Comparison of ENCODE assay signal across 8 mouse cellular contexts in genomic region chr9:107738841-107739202, GRCm38 (mm10). TPM values are rescaled to one million over a fixed set of nuclear protein-coding genes. Genes with fewer than 3 reads are reported as not detected.
DNase-seq lines count a peak whose midpoint lies in the region; ATAC-seq lines count a peak whose summit lies in the region.

No protein-coding gene starts in this region.

- H3K36me3 ChIP-seq in forebrain, embryonic 14.5 days (ENCODE audit: control insufficient read depth, insufficient read depth, low read length): peaks cover 57% of the 10 kb centered on the region
- H3K36me3 ChIP-seq in kidney, embryonic 14.5 days (ENCODE audit: control insufficient read depth, insufficient read depth, low read length): peaks cover 56% of the 10 kb centered on the region

- DNase-seq in lung, adult 18-20 months: peak; percentile 45 to 47
- no peak for DNase-seq in lung, postnatal 25 days (ENCODE audit: low spot score)
- DNase-seq in adrenal gland, postnatal 36 days: peak; percentile 28 to 45
- no peak for DNase-seq in forebrain, embryonic 14.5 days (ENCODE audit: low spot score)
- DNase-seq in lung, postnatal 10 days: peak; percentile 61
- DNase-seq in spleen, postnatal 4 days (ENCODE audit: low spot score in 2 of 2): peak; percentile 32 to 76
- DNase-seq in gastrocnemius, postnatal 10 days: no peak

- H3K9me3 ChIP-seq in forebrain, embryonic 14.5 days (replicated peaks; ENCODE audit: control insufficient read depth, low read length): no peaks in the 10 kb centered on the region
- H3K9me3 ChIP-seq in kidney, embryonic 14.5 days (ENCODE audit: control insufficient read depth, low read length): no peaks in the 10 kb centered on the region

- H3K4me1 ChIP-seq in forebrain, embryonic 14.5 days (ENCODE audit: control insufficient read depth, insufficient read depth, low read length): peaks cover 27% of the 10 kb centered on the region
- peaks cover 31% of the 10 kb centered on the region for H3K4me1 ChIP-seq in kidney, embryonic 14.5 days (ENCODE audit: control insufficient read depth, insufficient read depth, low read length)

- H3K9ac ChIP-seq in forebrain, embryonic 14.5 days (ENCODE audit: low read length): no peak overlapping the region
- no peak overlapping the region for H3K9ac ChIP-seq in kidney, embryonic 14.5 days (ENCODE audit: low read depth, low read length)

- WGBS in forebrain, embryonic 14.5 days: 44% methylated on average over 4 of the region's 4 CpGs
- WGBS in kidney, embryonic 14.5 days: 53% methylated on average over 4 of the region's 4 CpGs

- H3K27me3 ChIP-seq in forebrain, embryonic 14.5 days (replicated peaks; ENCODE audit: control insufficient read depth, insufficient read depth, low read length): no peaks in the 10 kb centered on the region
- H3K27me3 ChIP-seq in kidney, embryonic 14.5 days (ENCODE audit: control insufficient read depth, insufficient read depth, low read length): no peaks in the 10 kb centered on the region

- no peak overlapping the region for H3K4me2 ChIP-seq in forebrain, embryonic 14.5 days (ENCODE audit: low read length)
- no peak overlapping the region for H3K4me2 ChIP-seq in kidney, embryonic 14.5 days (replicated peaks; ENCODE audit: low read depth, low read length)

- no peak overlapping the region for H3K27ac ChIP-seq in forebrain, embryonic 14.5 days (ENCODE audit: low read depth, low read length)
- 0 out of 2 replicates have a peak overlapping the region, but pooled peaks have one; percentile 26 for H3K27ac ChIP-seq in kidney, embryonic 14.5 days (ENCODE audit: low read depth, low read length)

- ATAC-seq in forebrain, embryonic 14.5 days: peak; percentile 5; the same call in 1 of the 2 replicates
- peak; percentile 14 for ATAC-seq in kidney, embryonic 14.5 days (ENCODE audit: low FRiP score, low TSS enrichment)

- no peak overlapping the region for H3K4me3 ChIP-seq in forebrain, embryonic 14.5 days (ENCODE audit: low read depth, low read length)
- H3K4me3 ChIP-seq in kidney, embryonic 14.5 days (ENCODE audit: low read length): no peak overlapping the region

RNA-seq across cellular contexts. Expression of gene Sema3f, which starts 28.5 kb away (rescaled TPM):
- 10 to 100 TPM; 22.6 to 41.3 TPM for total RNA-seq in adrenal gland, postnatal 36 days (2021)
- polyA plus RNA-seq in forebrain, embryonic 14.5 days (2014; fragmentation: Nextera tagmentation; extraction: Ambion mirVana): 7.4 and 12.2 TPM in 2 replicates
- polyA plus RNA-seq in kidney, embryonic 14.5 days (2014; fragmentation: Nextera tagmentation; extraction: Ambion mirVana): 32.4 and 38.4 TPM in 2 replicates
- total RNA-seq in gastrocnemius, postnatal 10 days (2021): 10 to 100 TPM; 11.9 to 18.0 TPM

RNA-seq across cellular contexts. Expression of gene Rbm5, which starts 32.0 kb away (rescaled TPM):
- total RNA-seq in adrenal gland, postnatal 36 days (2021): 100 to 1,000 TPM in 1 of 2 experiments, 10 to 100 TPM in 1; 91.6 to 126 TPM
- 188 and 210 TPM in 2 replicates for polyA plus RNA-seq in forebrain, embryonic 14.5 days (2014; fragmentation: Nextera tagmentation; extraction: Ambion mirVana)
- polyA plus RNA-seq in kidney, embryonic 14.5 days (2014; fragmentation: Nextera tagmentation; extraction: Ambion mirVana): 128 and 193 TPM in 2 replicates
- 10 to 100 TPM; 39.2 to 71.2 TPM for total RNA-seq in gastrocnemius, postnatal 10 days (2021)

RNA-seq across cellular contexts. Expression of gene Gnat1, which starts 59.3 kb away (rescaled TPM):
- total RNA-seq in adrenal gland, postnatal 36 days (2021): not detected
- 0.28 and 0.66 TPM in 2 replicates for polyA plus RNA-seq in forebrain, embryonic 14.5 days (2014; fragmentation: Nextera tagmentation; extraction: Ambion mirVana)
- polyA plus RNA-seq in kidney, embryonic 14.5 days (2014; fragmentation: Nextera tagmentation; extraction: Ambion mirVana): 4.7 and 5.3 TPM in 2 replicates
- total RNA-seq in gastrocnemius, postnatal 10 days (2021): not detected

Comparison
In these comparisons a context has a peak if more than half of its experiments do, and no peak if none do; other contexts are left out.
1. DNase-seq: peak in lung, adult 18-20 months (2 of 2), adrenal gland, postnatal 36 days (2 of 2), lung, postnatal 10 days (single experiment) and spleen, postnatal 4 days (2 of 2); none in lung, postnatal 25 days (single experiment), forebrain, embryonic 14.5 days (single experiment) and gastrocnemius, postnatal 10 days (single experiment).